Mouse (Mus musculus) lung, postnatal 0 days (tissue): Measurements from ENCODE around the gene Mup5. TPM values are rescaled to one million over a fixed set of nuclear protein-coding genes. Genes with fewer than 3 reads are reported as not detected.

Source experiments
- ATAC-seq: fragments of 200-750 bp; cut with Nextera tagmentation; 2 replicates; pipeline ENCODE4 v1.8.0; 2017; ENCODE audit warnings: moderate library complexity
- DNase-seq: peaks from one replicate; pipeline ENCODE4 v3.0.0-alpha.2; 2016; ENCODE audit warnings: low spot score
- H3K27ac ChIP-seq: fragments of 300-500 bp; sonication (generic); 2 replicates; pipeline ENCODE4 v1.5.1; 2014; ENCODE audit warnings: antibody characterized with exemption, mild to moderate bottlenecking, low read length, mixed read lengths
- H3K27me3 ChIP-seq: fragments of 300-500 bp; sonication (generic); replicated peaks from 2 replicates; pipeline ENCODE4 v1.6.1; 2014; ENCODE audit warnings: low read length, mixed read lengths; ENCODE audit not compliant: insufficient read depth
- H3K36me3 ChIP-seq: fragments of 300-500 bp; sonication (generic); 2 replicates; pipeline ENCODE4 v1.6.1; 2014; ENCODE audit warnings: low read length, mixed read lengths; ENCODE audit not compliant: insufficient read depth
- H3K4me1 ChIP-seq: fragments of 300-500 bp; sonication (generic); 2 replicates; pipeline ENCODE4 v1.6.1; 2014; ENCODE audit warnings: antibody characterized with exemption, low read depth, low read length, mixed read lengths; ENCODE audit not compliant: insufficient read depth
- H3K4me2 ChIP-seq: fragments of 300-500 bp; sonication (generic); replicated peaks from 2 replicates; pipeline ENCODE4 v1.6.1; 2014; ENCODE audit warnings: low read depth, mild to moderate bottlenecking, low read length, moderate library complexity, mixed read lengths
- H3K4me3 ChIP-seq: fragments of 300-500 bp; sonication (generic); 2 replicates; pipeline ENCODE4 v1.5.1; 2014; ENCODE audit warnings: low read depth, low read length
- H3K9ac ChIP-seq: fragments of 300-500 bp; sonication (generic); replicated peaks from 2 replicates; pipeline ENCODE4 v1.6.1; 2014; ENCODE audit warnings: low read depth, mild to moderate bottlenecking
- H3K9me3 ChIP-seq: fragments of 300-500 bp; sonication (generic); 2 replicates; pipeline ENCODE4 v1.6.1; 2016; ENCODE audit warnings: low read length, mixed read lengths
- CTCF ChIP-seq: IDR thresholded peaks from 2 replicates; pipeline ENCODE4 v1.5.1; 2016; ENCODE audit warnings: antibody characterized with exemption, mild to moderate bottlenecking
- EP300 ChIP-seq: IDR thresholded peaks from 2 replicates; pipeline ENCODE4 v1.6.1; 2016; ENCODE audit warnings: antibody characterized with exemption, mild to moderate bottlenecking, control low read depth
- WGBS: fragments of 180-500 bp; shearing (Covaris S2); extraction: QIAGEN DNeasy Blood & Tissue Kit; methylation state at CpG from one replicate; pipeline ENCODE4 v1.1.7; 2014; 5-methylcytosine and 5-hydroxymethylcytosine counted together
- polyA plus RNA-seq: library from polyadenylated mRNA; unstranded; fragments of >200 nt; fragmentation: Nextera tagmentation; extraction: Ambion mirVana; gene quantifications from 2 replicates; pipeline ENCODE4 v1.2.1, GENCODE M21; 2015

Mup5 gene
- not detected in 2 replicates for polyA plus RNA-seq

- 63% methylated on average over 4 of the region's 4 CpGs for WGBS
- Histone ChIP-seq H3K9me3 (peaks cover 3% of the 10 kb centered on the region; the same call in 1 of the 2 replicates), H3K27ac (no peak within 1 kb of the TSS), H3K4me3 (no peak within 1 kb of the TSS), H3K36me3 (no peaks in the 10 kb centered on the region), H3K27me3 (no peaks in the 10 kb centered on the region), H3K4me1 (no peaks in the 10 kb centered on the region), H3K4me2 (no peak within 1 kb of the TSS), H3K9ac (no peak within 1 kb of the TSS)
- DNase-seq = no peak
- TF ChIP-seq EP300 (no peak), CTCF (no peak)
- no peak for ATAC-seq
Measured at GRCm38 (mm10) chr4:61834952-61835708, at the start of gene Mup5. TSS of gene Mup5 (minus strand) at chr4:61835233.

GRCm38 (mm10) chr4:61858160-61858559, 23.1 kb upstream of the Mup5 start:
- H3K9ac ChIP-seq = no peak overlapping the region
- ATAC-seq (no peak), DNase-seq (no peak)
- H3K4me1 ChIP-seq = no peaks in the 10 kb centered on the region
- H3K4me2 ChIP-seq = no peak overlapping the region
- H3K4me3 ChIP-seq = no peak overlapping the region
- no peaks in the 10 kb centered on the region for H3K9me3 ChIP-seq
- TF ChIP-seq CTCF (peak; percentile 64), EP300 (no peak)
- H3K27me3 ChIP-seq = no peaks in the 10 kb centered on the region
- 46% methylated on average over 4 of the region's 4 CpGs for WGBS
- no peaks in the 10 kb centered on the region for H3K36me3 ChIP-seq
- no peak overlapping the region for H3K27ac ChIP-seq

- TF ChIP-seq CTCF (no peak), EP300 (no peak)
- H3K27ac ChIP-seq = no peak overlapping the region
- no peaks in the 10 kb centered on the region for H3K9me3 ChIP-seq
- no peak overlapping the region for H3K4me3 ChIP-seq
- H3K4me1 ChIP-seq = no peaks in the 10 kb centered on the region
- no peaks in the 10 kb centered on the region for H3K27me3 ChIP-seq
- no peaks in the 10 kb centered on the region for H3K36me3 ChIP-seq
- DNase-seq (no peak), ATAC-seq (peak; percentile 12; the same call in 1 of the 2 replicates)
- no peak overlapping the region for H3K9ac ChIP-seq
- no peak overlapping the region for H3K4me2 ChIP-seq
- 69% methylated on average over 18 of the region's 18 CpGs for WGBS
Measured at GRCm38 (mm10) chr4:61855831-61856698, 21.0 kb upstream of the Mup5 start.

GRCm38 (mm10) chr4:61855344-61855743, 20.3 kb upstream of the Mup5 start:
- no peak for DNase-seq
- Histone ChIP-seq H3K4me1 (no peaks in the 10 kb centered on the region), H3K4me2 (no peak overlapping the region), H3K36me3 (no peaks in the 10 kb centered on the region), H3K9me3 (no peaks in the 10 kb centered on the region), H3K9ac (no peak overlapping the region), H3K27me3 (no peaks in the 10 kb centered on the region), H3K27ac (no peak overlapping the region), H3K4me3 (no peak overlapping the region)
- TF ChIP-seq CTCF (no peak), EP300 (no peak)
- no peak for ATAC-seq
- WGBS = 81% methylated on average over 6 of the region's 6 CpGs

- Histone ChIP-seq H3K4me3 (no peak overlapping the region), H3K9me3 (no peaks in the 10 kb centered on the region), H3K36me3 (no peaks in the 10 kb centered on the region), H3K27me3 (no peaks in the 10 kb centered on the region), H3K9ac (no peak overlapping the region), H3K27ac (no peak overlapping the region), H3K4me1 (no peaks in the 10 kb centered on the region), H3K4me2 (no peak overlapping the region)
- TF ChIP-seq CTCF (no peak), EP300 (no peak)
- WGBS = 68% methylated on average over 5 of the region's 5 CpGs
- no peak for ATAC-seq
- DNase-seq = no peak
Measured at GRCm38 (mm10) chr4:61844758-61845455, 9.9 kb upstream of the Mup5 start.

GRCm38 (mm10) chr4:61829211-61829610, 5.8 kb downstream of the Mup5 start:
- Histone ChIP-seq H3K36me3 (no peaks in the 10 kb centered on the region), H3K9ac (no peak overlapping the region), H3K27ac (no peak overlapping the region), H3K4me2 (no peak overlapping the region), H3K27me3 (no peaks in the 10 kb centered on the region), H3K4me1 (no peaks in the 10 kb centered on the region), H3K4me3 (no peak overlapping the region), H3K9me3 (no peaks in the 10 kb centered on the region)
- TF ChIP-seq EP300 (no peak), CTCF (no peak)
- no peak for ATAC-seq
- no peak for DNase-seq
- WGBS = 66% methylated on average over 4 of the region's 4 CpGs
